Mouse (Mus musculus) limb, embryonic 13.5 days (tissue): ENCODE measurements at regions not wholly inside any gene's neighbourhood (a gene's known extent, or its start where the extent isn't known, plus 50 kb on each side); places are given as distances from the start of the nearest gene placed in this dataset.

ENCODE experiments used
- ATAC-seq: fragments of 200-750 bp; cut with Nextera tagmentation; 2 replicates; pipeline ENCODE4 v1.8.0; 2017; ENCODE audit warnings: low read depth, moderate number of reproducible peaks, moderate TSS enrichment; ENCODE audit not compliant: low FRiP score
- H3K27ac ChIP-seq: fragments of 300-500 bp; sonication (generic); 2 replicates; pipeline ENCODE4 v1.5.1; 2015; ENCODE audit warnings: inconsistent platforms, mild to moderate bottlenecking, moderate library complexity
- H3K27me3 ChIP-seq: fragments of 300-500 bp; sonication (generic); 2 replicates; pipeline ENCODE4 v1.6.1; 2015; ENCODE audit warnings: mild to moderate bottlenecking, inconsistent platforms
- H3K36me3 ChIP-seq: fragments of 300-500 bp; sonication (generic); 2 replicates; pipeline ENCODE4 v1.6.1; 2015; ENCODE audit warnings: inconsistent platforms, mild to moderate bottlenecking, moderate library complexity
- H3K4me1 ChIP-seq: fragments of 300-500 bp; sonication (generic); 2 replicates; pipeline ENCODE4 v1.6.1; 2015; ENCODE audit warnings: inconsistent platforms
- H3K4me2 ChIP-seq: fragments of 300-500 bp; sonication (generic); replicated peaks from 2 replicates; pipeline ENCODE4 v1.6.1; 2015; ENCODE audit warnings: inconsistent platforms, mild to moderate bottlenecking, moderate library complexity
- H3K4me3 ChIP-seq: fragments of 300-500 bp; sonication (generic); 2 replicates; pipeline ENCODE4 v1.5.1; 2015; ENCODE audit warnings: moderate library complexity, mild to moderate bottlenecking, inconsistent platforms
- H3K9ac ChIP-seq: fragments of 300-500 bp; sonication (generic); 2 replicates; pipeline ENCODE4 v1.6.1; 2015; ENCODE audit warnings: mild to moderate bottlenecking, inconsistent platforms
- H3K9me3 ChIP-seq: fragments of 300-500 bp; sonication (generic); 2 replicates; pipeline ENCODE4 v1.6.1; 2016; ENCODE audit warnings: inconsistent platforms
- WGBS: fragments of 180-500 bp; shearing (Covaris S2); methylation state at CpG from one replicate; pipeline ENCODE4 v1.1.7; 2015; 5-methylcytosine and 5-hydroxymethylcytosine counted together

GRCm38 (mm10) chr1:185823226-185823625, 293.9 kb downstream of the Lyplal1 start:
- H3K9me3 ChIP-seq, result no peaks in the 10 kb centered on the region
- no peak overlapping the region for H3K9ac ChIP-seq
- H3K36me3 ChIP-seq, result no peaks in the 10 kb centered on the region
- H3K4me2 ChIP-seq, result no peak overlapping the region
- no peak overlapping the region for H3K4me3 ChIP-seq
- 76% methylated on average over 4 of the region's 4 CpGs for WGBS
- H3K4me1 ChIP-seq, result peaks cover 25% of the 10 kb centered on the region
- no peak overlapping the region for H3K27ac ChIP-seq
- 0 out of 2 replicates have a peak, but pooled peaks cover 2% of the 10 kb centered on the region for H3K27me3 ChIP-seq
- ATAC-seq, result no peak

DNA sequence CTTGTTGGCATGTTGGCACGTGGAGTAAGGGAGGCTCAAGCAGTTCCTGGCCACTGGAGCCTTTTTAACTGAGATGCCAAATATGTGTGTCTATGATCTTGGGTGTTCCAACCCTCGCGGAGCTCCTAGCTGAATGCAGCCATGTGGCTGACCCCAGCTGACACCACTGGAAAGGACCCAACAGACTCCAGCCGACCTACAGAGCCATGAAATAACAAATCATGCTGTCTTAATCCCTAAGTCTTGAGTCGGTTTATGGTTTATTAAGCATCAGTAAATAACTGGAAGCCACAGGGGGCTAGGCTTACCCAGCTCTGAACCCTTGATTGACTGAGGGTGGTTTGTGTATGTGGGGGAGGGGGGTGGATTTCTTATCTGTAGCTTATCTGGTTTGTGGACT, 293.2 kb downstream of the Lyplal1 start:
- WGBS, result 29% methylated on average over 5 of the region's 5 CpGs

GRCm38 (mm10) chr1:185827986-185828385, 289.1 kb downstream of the Lyplal1 start:
- Histone ChIP-seq H3K4me1 (peaks cover 3% of the 10 kb centered on the region; the same call in 1 of the 2 replicates), H3K27me3 (peaks cover 12% of the 10 kb centered on the region; the same call in 1 of the 2 replicates), H3K36me3 (no peaks in the 10 kb centered on the region), H3K4me2 (no peak overlapping the region), H3K27ac (no peak overlapping the region), H3K9ac (no peak overlapping the region), H3K4me3 (no peak overlapping the region), H3K9me3 (no peaks in the 10 kb centered on the region)
- WGBS, result 69% methylated on average over 2 of the region's 2 CpGs
- no peak for ATAC-seq

More for the DNA sequence above, 293.2 kb downstream of the Lyplal1 start:
- Histone ChIP-seq H3K4me3 (no peak overlapping the region), H3K4me1 (peaks cover 24% of the 10 kb centered on the region), H3K4me2 (no peak overlapping the region), H3K36me3 (no peaks in the 10 kb centered on the region), H3K9me3 (no peaks in the 10 kb centered on the region), H3K27ac (no peak overlapping the region), H3K9ac (no peak overlapping the region), H3K27me3 (0 out of 2 replicates have a peak, but pooled peaks cover 3% of the 10 kb centered on the region)
- no peak for ATAC-seq

- Histone ChIP-seq H3K9me3 (no peaks in the 10 kb centered on the region), H3K27ac (no peak overlapping the region), H3K4me2 (no peak overlapping the region), H3K9ac (no peak overlapping the region), H3K4me1 (peaks cover 7% of the 10 kb centered on the region; the same call in 1 of the 2 replicates), H3K36me3 (no peaks in the 10 kb centered on the region), H3K4me3 (no peak overlapping the region), H3K27me3 (peaks cover 12% of the 10 kb centered on the region; the same call in 1 of the 2 replicates)
- ATAC-seq, result no peak
- 91% methylated on average over 6 of the region's 6 CpGs for WGBS
These were observed 288.6 kb downstream of the Lyplal1 start for GRCm38 (mm10) chr1:185828486-185828885.

DNA sequence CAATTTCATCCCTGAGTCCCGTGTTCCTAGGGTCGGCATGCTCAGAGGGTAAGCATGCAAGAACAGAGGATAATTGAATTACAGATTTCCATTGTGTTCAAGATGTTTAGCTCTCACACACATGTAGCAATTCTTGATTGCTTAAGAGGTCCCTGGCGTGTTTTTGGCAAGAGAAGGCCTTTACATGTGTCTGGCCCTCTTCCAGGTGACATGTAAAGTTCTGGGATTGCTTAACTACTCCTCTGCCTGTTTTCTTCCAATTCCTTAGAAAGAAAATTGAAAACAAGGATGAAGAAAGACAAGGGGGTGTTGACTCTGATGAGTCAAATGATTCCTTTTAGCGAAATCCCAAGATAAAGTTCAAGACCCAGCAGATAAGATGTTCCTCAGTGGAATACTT, 285.1 kb downstream of the Lyplal1 start:
- WGBS, result 85% methylated on average over 4 of the region's 4 CpGs
- Histone ChIP-seq H3K4me1 (peaks cover 21% of the 10 kb centered on the region), H3K9me3 (no peaks in the 10 kb centered on the region), H3K27me3 (peaks cover 12% of the 10 kb centered on the region; the same call in 1 of the 2 replicates), H3K9ac (no peak overlapping the region), H3K36me3 (no peaks in the 10 kb centered on the region), H3K4me3 (no peak overlapping the region), H3K4me2 (no peak overlapping the region), H3K27ac (no peak overlapping the region)
- ATAC-seq, result no peak

DNA sequence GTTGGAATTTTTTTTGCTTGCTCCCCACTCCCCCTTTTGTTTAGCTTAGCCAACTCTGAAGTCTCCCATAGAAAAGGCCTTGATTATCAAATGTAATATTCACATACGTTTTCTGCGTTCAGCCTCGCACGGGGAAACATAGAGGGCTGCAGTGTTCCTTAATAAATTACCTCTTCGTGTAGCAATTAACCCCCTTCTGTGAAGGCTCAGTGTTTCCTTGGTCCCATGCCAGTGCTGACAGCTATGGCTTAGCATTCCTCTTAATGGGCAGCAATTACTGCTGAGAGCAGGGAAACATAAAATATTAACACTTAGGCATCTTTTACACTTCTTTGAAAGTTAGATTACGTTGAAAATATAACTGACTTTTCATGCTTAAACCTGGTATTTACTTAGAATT, 282.9 kb downstream of the Lyplal1 start:
- H3K4me1 ChIP-seq, result peaks cover 24% of the 10 kb centered on the region
- no peaks in the 10 kb centered on the region for H3K36me3 ChIP-seq
- peak; percentile 64 for ATAC-seq
- H3K27ac ChIP-seq, result peak overlapping the region; percentile 44; the same call in 1 of the 2 replicates
- no peaks in the 10 kb centered on the region for H3K9me3 ChIP-seq
- no peak overlapping the region for H3K9ac ChIP-seq
- H3K4me3 ChIP-seq, result no peak overlapping the region
- 15% methylated on average over 6 of the region's 6 CpGs for WGBS
- H3K4me2 ChIP-seq, result 0 out of 2 replicates have a peak overlapping the region, but pooled peaks have one; percentile 11
- H3K27me3 ChIP-seq, result peaks cover 9% of the 10 kb centered on the region; the same call in 1 of the 2 replicates

GRCm38 (mm10) chr1:185836632-185837281, 280.4 kb downstream of the Lyplal1 start:
- WGBS, result 24% methylated on average over 13 of the region's 13 CpGs
- H3K36me3 ChIP-seq, result no peaks in the 10 kb centered on the region
- no peak overlapping the region for H3K4me3 ChIP-seq

DNA sequence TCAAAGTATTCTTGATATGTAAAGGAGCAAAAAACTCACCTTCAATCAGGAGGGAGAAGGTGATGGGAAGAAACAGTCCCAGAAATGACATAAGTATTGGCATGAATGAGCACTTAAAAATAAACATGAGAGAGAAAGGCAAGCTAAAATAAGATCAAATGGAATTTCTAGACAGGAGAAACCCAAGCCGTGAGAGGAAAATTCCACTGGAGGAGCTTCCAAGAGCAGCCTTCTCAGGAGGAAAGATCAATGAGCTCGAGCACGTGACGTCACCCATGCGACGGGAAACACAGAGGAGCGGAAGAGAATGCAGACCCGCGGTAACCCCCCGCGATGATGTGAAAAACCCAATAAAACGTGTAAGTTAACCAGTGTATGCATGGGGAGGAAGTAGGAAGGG, 274.6 kb downstream of the Lyplal1 start:
- 89% methylated on average over 12 of the region's 12 CpGs for WGBS
- Histone ChIP-seq H3K36me3 (no peaks in the 10 kb centered on the region), H3K27ac (no peak overlapping the region), H3K4me1 (peaks cover 9% of the 10 kb centered on the region), H3K4me3 (no peak overlapping the region), H3K27me3 (no peaks in the 10 kb centered on the region), H3K4me2 (no peak overlapping the region), H3K9me3 (no peaks in the 10 kb centered on the region), H3K9ac (no peak overlapping the region)
- ATAC-seq, result no peak

More at GRCm38 (mm10) chr1:185836632-185837281, 280.4 kb downstream of the Lyplal1 start:
- no peak for ATAC-seq
- Histone ChIP-seq H3K4me1 (peaks cover 33% of the 10 kb centered on the region), H3K9me3 (no peaks in the 10 kb centered on the region), H3K27ac (no peak overlapping the region), H3K27me3 (no peaks in the 10 kb centered on the region; the same call in 1 of the 2 replicates), H3K9ac (no peak overlapping the region), H3K4me2 (no peak overlapping the region)

GRCm38 (mm10) chr1:185847161-185847560, 269.9 kb downstream of the Lyplal1 start:
- peaks cover 21% of the 10 kb centered on the region for H3K4me1 ChIP-seq
- no peaks in the 10 kb centered on the region for H3K27me3 ChIP-seq
- H3K4me3 ChIP-seq, result no peak overlapping the region
- no peak overlapping the region for H3K27ac ChIP-seq
- WGBS, result 82% methylated on average over 6 of the region's 6 CpGs
- H3K36me3 ChIP-seq, result no peaks in the 10 kb centered on the region
- H3K9ac ChIP-seq, result no peak overlapping the region
- ATAC-seq, result no peak
- no peaks in the 10 kb centered on the region for H3K9me3 ChIP-seq
- no peak overlapping the region for H3K4me2 ChIP-seq

GRCm38 (mm10) chr1:185850590-185850989, 266.5 kb downstream of the Lyplal1 start:
- no peak for ATAC-seq
- no peaks in the 10 kb centered on the region for H3K36me3 ChIP-seq
- H3K4me2 ChIP-seq, result no peak overlapping the region
- H3K4me3 ChIP-seq, result no peak overlapping the region
- peaks cover 9% of the 10 kb centered on the region; the same call in 1 of the 2 replicates for H3K27me3 ChIP-seq
- H3K9ac ChIP-seq, result no peak overlapping the region
- H3K9me3 ChIP-seq, result no peaks in the 10 kb centered on the region
- H3K4me1 ChIP-seq, result peaks cover 24% of the 10 kb centered on the region
- H3K27ac ChIP-seq, result no peak overlapping the region

DNA sequence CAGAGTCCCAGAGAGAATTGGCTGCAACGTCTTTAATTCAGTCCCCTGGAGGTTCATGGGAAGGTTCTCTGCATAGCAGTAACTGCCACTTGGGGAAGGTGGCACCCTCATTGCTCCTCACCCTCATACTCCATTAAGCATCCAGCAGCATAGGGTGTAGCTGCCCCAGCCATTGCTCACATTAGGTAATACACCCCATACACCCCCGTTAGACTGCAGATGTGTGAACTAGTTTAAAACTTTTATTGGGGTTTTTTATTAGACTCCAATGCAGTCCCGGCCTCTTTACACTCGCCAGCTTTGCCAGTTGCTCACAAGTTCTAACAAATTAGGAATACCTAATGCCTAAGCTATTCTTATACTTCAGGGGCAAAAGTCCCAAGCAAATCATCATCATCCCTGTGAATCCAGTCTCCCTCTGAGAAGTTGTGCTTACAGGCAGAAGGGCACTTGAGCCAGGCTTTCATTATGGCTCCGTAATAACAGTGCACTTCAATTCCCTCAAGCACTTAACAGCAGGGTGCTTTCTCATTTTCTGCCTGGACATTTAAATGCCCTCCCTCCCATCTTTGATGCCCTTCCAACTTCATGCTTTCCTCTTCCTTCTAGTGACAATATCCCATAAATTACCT, 265.7 kb downstream of the Lyplal1 start:
- H3K4me1 ChIP-seq, result peaks cover 24% of the 10 kb centered on the region
- no peak overlapping the region for H3K4me2 ChIP-seq
- H3K4me3 ChIP-seq, result no peak overlapping the region
- H3K9me3 ChIP-seq, result no peaks in the 10 kb centered on the region
- 20% methylated on average over 5 of the region's 5 CpGs for WGBS
- no peak overlapping the region for H3K9ac ChIP-seq
- ATAC-seq, result peak; percentile 75
- H3K27ac ChIP-seq, result peak overlapping the region; percentile 11; the same call in 1 of the 2 replicates
- H3K27me3 ChIP-seq, result peaks cover 9% of the 10 kb centered on the region; the same call in 1 of the 2 replicates
- H3K36me3 ChIP-seq, result no peaks in the 10 kb centered on the region

DNA sequence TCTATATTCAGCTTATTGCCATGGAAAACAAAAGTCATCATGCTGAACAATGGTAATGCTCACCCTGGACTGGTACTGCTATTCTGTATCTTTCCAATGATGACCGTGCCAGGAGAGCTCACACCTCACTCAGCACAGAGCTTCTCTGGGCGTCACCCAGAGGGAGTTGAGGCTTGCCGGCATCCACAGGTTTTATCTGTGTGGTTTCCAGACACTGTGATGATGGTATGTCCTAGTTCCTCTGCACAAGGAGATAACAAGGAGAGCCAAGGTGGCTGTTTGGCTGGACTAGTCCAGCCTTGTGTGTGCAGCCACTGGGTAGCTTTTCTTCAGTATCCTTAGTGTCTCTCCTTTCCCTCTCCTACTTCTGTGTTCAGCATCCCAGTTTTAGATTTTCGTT, 255.4 kb downstream of the Lyplal1 start:
- Histone ChIP-seq H3K36me3 (no peaks in the 10 kb centered on the region), H3K4me1 (peaks cover 7% of the 10 kb centered on the region), H3K4me3 (no peak overlapping the region), H3K9ac (no peak overlapping the region), H3K27ac (peak overlapping the region; percentile 33; the same call in 1 of the 2 replicates), H3K4me2 (no peak overlapping the region), H3K27me3 (peaks cover 5% of the 10 kb centered on the region; the same call in 1 of the 2 replicates), H3K9me3 (no peaks in the 10 kb centered on the region)
- WGBS, result 86% methylated on average over 4 of the region's 4 CpGs
- no peak for ATAC-seq
